Mouse (Mus musculus) ovary, adult 18-20 months (tissue): Measurements from ENCODE around the gene Zbtb42.

Experiments used
- DNase-seq: peaks from one replicate; pipeline ENCODE4 v3.0.0; 2022; ENCODE audit warnings: low spot score, mixed read lengths

The Zbtb42 gene

DNA sequence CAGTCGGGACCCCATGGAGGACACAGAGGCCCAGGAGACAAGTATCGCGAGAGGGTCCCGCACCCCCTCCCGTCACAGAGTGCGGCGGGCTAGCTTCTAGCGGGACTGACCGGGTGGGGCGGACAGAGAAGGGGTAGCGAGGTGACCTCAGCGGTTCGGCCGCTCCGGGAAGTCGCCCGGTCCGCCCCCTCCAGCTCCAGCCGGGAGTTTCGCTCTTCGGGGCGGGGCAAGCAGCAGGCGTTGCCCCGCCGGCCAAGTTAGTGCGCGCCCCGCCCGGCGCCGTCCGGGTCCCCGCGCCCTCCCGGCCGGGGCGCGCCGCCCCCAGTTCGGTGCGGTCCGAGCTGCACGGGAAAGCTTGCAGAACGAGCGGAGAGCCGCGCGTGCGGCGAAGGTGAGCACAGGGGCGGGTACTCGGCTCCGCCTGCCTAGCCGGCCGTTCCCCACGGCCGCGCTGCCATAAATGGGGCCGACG, at the start of gene Zbtb42:
TSS of gene Zbtb42 (plus strand) at position 274 of the 472 bp plus-strand sequence.
- DNase-seq: no peak

DNA sequence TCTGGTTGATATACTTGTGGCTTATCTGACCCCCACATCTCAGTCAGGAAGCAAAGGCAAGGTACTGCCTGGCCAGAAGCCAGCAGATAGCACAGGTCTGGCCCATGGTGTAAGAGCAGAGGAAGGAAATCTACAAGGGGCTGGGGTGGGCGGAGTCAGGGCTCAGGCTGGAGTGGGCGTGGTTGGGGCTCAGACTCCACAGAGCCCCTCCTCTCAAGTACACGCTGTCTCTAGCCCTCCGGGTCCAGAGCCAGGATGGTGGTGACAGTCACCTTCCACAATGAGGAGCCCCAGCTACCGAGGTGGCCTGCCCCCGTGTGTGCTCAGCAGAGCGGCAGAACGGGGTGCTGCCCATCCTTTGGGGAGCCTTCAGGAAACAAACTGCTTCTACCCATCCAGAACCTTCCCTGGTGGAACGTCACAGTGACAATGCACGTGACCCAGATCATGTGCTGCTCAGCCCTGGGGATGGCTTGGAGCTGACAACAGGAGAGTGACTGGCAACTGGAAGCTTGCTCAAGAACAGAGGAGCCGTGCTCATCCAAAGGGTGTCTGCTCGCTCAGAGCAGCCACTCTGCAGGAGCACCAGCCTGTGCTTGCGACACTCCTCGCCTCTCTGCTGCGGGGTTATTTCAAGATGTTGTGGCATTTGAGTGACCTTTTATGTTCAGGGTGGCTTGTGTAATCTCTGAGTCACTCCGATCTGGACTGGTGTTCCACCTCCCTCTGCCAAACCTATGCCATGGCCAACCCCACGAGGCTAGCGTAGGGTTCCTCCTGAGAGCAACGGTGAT, 49.5 kb upstream of the Zbtb42 start:
- no peak for DNase-seq

DNA sequence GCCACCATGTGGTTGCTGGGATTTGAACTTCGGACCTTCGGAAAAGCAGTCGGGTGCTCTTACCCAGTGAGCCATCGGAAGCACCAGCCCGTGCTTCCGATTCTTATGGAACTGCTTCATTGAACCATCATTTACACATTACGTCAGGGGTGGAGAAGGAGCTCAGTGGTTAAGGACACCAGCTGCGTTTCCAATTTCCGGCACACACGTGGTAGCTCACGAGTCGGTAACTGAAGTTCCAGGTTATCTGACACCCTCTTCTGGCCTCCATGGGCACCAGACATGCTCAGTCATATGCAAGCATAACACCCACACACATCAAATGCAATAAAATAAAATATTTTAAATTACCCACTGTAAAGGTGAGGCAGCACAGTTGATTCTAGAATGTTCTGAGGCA, 48.6 kb upstream of the Zbtb42 start:
- DNase-seq: no peak

DNA sequence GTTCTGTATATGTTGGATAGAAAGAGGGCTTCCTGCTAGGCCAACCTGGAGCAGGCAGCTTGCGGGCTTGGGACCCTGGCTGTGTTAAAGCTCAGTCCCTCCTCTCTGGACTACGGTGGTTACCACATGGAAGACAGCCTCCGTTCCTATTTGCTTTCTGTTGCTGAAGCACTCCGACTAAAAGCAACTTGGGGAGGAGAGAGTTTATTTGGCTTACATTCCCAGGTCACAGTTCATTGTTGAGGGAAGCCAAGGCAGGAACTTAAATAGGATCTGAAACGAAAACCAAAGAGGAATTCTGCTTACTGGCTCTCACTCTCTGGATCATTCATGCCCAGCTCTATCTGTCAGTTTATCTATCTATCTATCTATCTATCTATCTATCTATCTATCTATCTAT, 47.8 kb upstream of the Zbtb42 start:
- DNase-seq: no peak

DNA sequence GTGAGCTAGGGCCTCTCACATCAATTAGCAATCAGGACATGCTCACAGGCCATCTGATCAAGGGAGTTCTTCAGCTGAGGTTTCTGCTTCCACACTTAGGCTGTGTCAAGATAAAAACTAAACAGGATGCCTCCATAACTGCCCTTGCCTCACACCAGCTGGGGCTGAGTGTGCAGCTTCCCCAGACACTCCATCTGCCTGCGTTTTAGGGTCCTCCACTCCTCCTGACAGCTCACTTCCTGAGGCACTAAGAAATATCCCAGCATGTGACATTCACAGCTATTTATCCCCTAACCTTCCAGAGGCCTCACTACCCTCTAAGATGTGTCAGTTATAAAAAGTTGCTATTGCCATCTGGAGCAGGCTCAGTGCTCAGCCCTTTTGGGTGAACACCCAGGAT, 47.2 kb upstream of the Zbtb42 start:
- no peak for DNase-seq

DNA sequence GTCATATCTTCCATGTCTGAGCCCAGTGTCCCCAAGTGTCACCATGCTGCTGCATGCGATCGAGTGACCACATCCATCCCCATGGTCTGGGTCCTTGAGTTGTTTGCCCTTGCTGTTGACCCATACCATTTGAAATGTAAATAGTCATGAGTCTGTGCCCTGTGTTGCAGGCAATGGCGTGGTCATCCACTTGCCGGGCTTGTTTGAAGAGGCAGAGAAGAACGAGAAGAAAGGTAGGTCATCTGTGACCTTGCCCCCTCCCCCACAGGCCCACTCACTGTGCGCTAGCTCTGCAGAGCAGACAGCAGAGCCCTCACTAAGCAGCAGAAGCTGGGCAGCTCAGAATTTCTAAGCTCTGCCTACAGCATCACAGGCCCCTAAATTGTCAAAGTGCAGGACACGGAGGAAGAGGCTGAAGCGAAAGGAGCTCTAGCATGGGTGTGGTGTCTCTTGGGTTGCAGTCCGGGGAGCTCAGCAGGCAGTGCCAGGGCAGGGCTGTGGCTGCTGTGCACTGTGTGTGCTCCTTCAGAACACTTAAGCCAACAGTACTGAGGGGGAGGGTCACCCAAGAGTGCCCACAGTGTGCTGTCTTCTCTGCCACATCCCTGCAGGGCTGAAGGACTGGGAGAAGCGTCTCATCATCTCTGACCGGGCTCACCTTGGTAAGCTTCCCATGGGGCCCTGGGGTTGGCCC, 46.4 kb upstream of the Zbtb42 start:
- DNase-seq: no peak

DNA sequence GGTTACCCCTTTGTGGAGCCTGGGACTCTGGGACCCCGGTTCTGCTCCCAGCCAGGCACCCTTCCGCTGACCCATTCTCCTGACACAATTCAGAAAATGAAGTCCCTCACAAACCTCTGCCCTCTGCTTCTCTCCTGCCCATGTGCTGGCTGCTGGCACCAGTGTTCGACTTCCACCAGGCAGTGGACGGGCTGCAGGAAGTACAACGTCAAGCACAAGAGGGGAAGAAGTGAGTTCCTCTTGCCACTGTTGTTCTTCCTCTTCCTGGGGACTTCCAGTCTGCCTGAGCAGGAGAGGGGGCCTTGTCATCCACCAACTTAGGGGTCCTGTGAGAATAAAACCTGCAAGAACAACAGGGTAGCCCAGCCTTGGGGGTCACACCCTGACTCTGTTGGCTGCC, 45.7 kb upstream of the Zbtb42 start:
- DNase-seq: no peak

DNA sequence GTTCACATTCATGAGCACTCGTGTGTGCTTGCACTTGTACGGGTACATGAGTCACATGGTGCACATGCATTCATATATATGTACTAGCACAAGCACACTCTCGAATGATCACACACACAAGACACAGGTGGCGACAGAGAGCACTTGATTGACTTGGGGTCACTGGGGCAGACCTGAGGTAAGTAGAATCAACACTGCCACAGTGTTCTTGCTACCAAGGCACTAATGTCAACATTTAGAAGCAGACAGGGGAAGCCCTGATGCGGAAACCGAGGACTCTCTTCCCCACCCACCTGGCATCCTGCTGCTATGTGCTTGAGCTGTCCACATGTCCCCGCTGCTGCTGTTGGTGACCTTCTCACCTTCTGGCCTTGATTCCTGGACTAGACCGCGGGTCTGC, 44.9 kb upstream of the Zbtb42 start:
- no peak for DNase-seq

DNA sequence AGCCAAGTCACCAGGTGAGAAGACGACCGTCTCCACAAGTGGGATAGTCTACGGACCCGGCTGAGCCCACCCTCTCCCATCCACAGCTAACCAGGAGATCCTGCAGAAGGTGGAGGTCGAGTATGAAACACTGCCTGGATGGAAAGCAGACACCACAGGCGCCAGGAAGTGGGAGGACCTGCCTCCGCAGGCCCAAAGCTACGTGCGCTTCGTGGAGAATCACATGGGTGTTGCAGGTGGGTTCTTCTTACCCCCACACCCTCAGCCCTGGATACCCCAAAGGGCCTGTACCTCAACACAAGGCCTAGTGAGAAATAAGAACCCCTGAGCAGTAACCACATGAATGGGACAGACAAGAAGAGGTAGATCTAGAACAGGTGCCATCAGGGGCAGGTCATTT, 39.1 kb upstream of the Zbtb42 start:
- no peak for DNase-seq

DNA sequence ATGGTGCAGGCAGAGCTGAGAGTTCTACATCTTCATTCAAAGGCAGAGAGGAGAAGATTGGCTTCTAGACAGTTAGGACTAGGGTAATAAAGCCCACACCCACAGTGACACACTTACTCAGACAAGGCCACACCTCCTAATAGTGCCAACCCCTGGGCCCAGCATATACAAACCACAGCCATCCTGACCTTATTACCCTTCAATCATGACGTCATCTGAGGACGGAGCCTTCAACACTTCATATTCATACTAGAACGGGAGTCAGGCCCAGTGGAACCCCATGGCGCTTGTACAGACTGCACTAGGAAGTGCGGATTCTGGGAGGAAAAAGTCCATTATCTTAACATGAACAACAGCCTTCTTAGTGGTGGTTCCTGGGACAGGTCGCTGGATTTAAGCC, 35.5 kb upstream of the Zbtb42 start:
- DNase-seq: no peak

DNA sequence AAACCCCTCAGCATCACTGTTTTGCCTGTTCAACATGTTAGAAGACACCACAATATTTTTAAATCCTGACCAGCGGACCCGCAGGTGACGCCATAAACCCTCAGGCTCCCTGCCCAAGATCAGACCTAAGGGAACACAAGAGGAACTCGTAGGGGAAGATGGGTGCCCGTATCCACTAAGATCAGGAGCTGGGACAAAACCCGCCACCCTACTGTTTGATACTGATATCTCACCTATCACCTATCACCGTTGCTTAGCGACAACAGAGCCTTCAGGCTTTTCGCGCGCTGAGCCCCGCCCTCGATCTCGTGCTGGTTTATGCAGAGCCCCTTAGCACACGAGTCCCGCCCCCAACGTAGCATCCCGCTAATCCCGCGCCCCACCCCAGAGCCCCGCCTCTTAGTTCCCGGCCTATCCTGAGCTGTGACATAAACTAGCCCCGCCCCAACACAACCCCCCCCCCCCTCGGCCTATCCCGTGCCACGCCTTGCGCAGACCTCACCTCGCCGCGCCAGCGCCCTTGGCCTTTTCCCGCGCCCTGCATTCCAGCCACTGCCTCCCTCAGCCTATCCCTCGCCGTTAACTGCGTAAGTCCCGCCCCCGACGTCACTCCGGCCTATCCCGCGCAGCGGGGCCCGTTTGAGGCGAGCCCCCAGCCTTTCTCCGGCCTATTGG, 34.3 kb upstream of the Zbtb42 start, which contains the start of gene Siva1:
TSS of gene Siva1 (plus strand) at position 500 of the 675 bp plus-strand sequence.
- DNase-seq: peak; percentile 99

DNA sequence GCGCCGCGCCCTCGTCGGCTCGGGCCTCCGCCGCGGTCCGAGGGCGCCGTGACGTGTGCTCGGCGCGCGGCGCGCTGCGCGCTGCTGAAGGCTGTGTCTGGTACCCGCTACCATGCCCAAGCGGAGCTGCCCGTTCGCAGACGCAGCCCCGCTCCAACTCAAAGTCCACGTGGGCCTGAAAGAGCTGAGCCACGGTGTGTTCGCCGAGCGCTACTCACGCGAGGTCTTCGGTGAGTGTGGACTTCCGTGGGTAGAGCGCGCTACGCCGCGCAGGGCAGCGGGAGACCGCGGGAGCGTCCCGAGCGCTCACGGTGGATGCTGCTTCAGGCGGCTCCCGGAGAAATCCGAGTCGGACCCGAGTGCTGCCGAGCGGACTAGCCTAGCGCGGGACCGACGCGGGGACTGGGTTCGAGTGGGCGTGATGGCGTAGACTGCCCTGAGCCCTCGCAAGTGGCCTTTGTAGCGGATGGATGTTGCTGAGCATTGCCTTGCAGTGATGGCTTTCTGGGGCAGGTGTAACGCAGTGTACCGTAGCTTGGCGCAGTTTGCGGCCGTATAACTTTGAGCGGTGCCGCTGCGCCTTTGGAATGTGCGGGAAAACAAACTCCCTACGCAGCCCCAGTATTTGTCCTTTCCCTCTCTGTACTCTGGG, 33.6 kb upstream of the Zbtb42 start:
- no peak for DNase-seq

DNA sequence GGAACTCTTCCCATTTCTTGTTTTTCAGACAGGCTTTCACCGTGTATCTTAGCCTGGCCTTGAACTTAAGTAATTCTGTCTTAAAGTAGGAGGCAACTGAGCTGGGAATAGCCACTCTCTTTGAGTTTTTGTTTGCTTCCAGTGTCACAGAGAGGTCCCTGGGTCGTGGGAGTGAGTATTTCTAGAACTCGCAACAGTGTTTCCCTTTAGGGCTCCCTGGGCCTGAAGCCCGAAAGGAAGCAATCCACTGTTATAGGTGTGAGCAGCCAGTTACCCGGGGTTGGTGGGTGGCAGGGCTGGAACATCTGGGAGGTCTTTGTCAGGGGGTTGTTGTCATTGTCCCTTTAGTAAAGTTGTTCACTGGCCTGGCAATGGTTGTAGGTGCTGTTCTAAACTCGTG, 32.5 kb upstream of the Zbtb42 start:
- no peak for DNase-seq

DNA sequence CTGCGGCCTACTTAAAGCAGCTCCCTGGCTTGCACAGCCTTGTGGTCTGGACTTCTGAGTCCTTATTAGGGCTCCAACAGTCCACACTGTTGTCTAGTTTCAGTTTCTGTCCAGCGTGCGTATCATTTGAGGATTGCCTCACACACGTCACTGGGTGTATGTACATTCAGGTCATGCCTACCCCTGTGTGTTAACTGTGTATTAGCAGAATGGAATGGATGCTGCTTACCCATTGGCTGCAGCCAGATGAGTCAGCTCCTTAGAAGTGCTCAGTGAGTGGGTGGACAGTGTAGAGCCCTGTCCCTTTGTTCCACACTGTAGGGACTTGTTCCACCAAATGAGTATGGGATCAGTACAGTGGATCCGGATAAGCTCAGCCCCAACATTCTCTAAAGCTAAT, 30.5 kb upstream of the Zbtb42 start:
- DNase-seq: no peak

DNA sequence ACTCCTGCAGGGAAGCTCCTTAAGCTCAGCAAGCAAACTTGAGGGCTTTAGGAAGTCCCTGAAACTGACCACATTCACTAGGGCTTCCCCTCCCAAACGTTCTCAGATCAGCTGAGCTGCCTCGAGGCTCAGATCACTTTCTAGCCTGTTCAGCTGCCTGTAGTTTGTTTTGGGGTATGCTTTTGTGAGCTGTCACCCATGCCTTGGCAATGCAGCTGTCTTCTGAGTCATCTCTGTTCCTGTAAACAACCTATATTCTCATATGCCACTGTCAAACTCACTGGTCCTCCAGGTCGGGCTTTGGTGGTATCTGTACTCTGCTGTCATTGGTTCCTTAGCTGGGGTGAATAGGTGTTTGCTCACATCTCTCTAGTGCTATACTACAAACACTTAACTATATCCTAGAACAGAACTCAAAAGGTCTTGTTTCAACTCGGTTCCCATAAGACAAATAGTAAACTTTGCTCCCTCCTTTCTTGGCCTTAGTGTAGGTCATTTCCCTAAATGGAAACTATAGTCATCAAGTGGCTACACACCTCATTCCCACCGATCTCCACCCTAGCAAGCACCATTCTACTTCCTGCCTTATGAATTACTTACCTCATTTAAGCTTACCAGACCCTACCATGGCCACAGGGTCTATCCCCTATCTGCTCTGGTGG, 26.7 kb upstream of the Zbtb42 start:
- no peak for DNase-seq

DNA sequence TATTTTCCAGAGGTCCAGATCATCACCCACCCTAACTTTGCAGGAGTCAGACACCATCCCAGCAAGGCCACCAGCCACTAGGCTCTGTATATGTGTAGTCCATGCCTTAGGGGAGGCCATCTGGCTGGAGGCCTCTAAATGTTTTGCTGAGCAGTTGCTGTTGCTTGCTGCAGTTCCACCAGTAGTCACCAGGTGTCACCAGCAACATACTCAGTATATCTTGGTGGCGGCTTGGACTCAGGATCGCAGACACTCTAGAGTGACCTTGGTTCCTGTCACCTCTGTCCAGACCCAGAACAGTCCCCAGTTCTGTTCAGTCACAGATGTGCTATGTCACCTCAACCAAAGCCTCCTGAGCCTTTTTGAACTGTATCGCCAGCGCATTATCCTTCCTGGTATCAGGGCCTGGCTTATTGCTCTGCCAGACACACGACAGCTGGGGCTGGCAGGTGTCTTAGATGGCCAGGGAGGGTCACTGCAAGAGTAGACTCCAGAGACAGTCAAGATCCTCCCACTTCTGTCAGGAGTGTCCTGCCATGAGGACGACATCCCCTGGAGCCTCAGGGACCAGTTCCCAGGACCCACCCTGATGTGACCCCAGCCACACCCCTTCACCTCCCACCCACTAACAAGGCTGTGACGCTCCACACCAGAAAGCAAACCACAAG, 25.3 kb upstream of the Zbtb42 start:
- peak; percentile 62 for DNase-seq

DNA sequence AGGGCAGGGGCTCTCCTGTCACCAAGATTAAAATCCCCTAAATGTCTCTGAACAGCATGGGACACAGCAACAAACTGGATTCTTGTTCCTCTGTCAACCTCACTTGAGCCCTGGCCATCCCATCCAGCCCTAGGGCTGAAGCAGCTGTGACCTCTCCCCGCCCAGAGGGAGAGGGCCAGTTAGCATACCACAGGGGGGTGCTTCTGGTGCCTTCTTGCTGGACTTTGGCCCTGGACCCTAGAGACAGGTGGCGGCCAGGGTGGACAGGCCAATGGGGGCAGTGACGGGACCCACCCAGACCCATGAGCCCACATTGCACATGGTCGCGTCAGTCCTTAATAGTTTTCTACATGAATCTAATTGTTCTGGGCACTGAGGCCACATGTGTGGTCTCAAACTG, 24.6 kb upstream of the Zbtb42 start:
- DNase-seq: no peak

DNA sequence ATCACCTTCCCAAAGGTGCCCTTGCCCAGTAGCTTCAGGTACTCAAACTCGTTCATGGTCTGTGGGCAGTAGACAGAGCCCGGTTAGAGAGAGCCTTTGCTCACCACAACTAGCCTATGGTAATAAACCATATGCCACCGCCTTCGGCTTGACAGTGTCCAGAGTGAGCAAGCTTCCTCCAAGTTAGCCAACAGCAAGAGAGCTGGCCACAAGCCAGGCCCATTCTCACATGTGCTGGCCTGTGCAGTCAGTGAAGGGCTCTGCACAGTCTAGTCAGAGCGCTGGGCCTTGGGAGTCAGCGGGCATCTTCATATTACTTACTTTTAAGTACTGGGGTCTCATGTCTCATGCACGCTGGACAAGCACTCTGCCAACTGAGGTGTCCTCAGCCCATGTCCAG, 20.0 kb upstream of the Zbtb42 start:
- no peak for DNase-seq

DNA sequence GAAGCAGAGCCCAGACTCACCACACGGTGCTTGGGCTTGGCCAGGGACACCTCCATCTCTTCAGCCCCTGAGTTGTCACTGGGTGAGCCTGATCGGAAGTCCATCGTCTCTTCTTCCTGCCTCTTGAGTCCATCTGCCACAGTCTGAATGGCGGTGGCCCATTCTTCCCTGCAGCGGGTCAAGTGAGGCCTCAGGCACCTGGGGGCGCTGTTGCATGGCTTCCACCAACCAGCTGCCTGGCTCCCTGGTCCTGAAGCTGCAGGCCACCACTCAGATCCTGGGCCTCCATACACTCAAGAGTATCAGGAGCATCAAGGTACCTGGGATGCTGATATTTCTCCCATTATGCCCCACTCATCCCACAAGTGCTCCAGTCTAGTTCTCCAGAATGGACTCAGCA, 19.5 kb upstream of the Zbtb42 start:
- DNase-seq: no peak

DNA sequence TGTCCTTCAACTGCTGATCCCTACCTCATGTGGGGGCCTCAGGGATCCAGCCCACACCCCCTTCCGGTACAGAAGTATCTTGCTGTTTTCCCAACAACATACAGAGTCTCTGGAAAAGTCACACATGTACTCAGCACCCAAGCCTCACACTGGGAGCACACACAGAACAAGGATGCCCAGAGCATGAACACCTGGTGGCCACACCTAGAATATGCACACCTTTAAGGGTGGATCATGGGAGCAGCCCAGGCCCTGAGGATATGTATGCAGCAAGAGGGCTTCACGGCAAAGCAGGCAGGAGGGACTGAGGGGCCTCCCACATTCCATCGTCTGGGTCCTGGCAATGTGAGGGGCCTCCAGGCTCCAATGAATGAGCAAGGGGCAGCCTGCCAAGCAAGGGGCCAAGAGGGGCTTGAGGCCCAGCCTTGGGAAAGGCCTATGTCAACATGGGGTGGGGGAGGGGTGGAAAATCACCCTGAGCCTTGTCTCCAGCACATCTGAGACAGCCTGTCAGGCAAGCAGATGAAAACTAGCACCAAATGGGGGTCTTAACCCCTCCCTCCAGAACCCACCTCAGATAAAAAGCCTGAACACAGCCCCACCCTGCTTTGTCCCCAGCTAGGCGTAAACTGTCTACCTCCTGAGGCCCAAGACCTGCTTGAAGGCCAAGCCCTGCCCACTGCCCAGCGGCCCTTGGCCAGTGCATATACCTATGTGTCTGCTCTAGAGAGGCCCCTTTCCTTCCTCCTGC, 17.9 kb upstream of the Zbtb42 start:
- DNase-seq: no peak

DNA sequence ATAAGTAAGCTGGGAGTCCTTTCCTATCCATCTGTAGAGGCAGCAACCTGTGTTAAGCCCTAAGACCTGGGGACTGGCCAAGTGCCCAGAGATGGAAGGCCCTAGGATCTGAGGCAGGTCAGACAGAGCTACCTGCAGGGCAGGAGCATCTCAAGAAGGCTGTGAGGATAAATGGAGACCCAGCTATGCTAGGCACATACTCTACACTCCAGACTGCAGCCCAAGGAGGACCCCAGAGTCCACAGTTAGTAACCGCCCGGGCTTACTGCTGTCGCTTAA, 17.4 kb upstream of the Zbtb42 start:
- no peak for DNase-seq
